Mouse (Mus musculus) liver, embryonic 14.5 days (tissue): Measurements from ENCODE around the gene Pld1. TPM values are rescaled to one million over a fixed set of nuclear protein-coding genes. Genes with fewer than 3 reads are reported as not detected.
A peak's percentile ranks its signal among the peaks of the same experiment; 100 is the strongest.

Source experiments
- ATAC-seq: fragments of 200-750 bp; cut with Nextera tagmentation; 2 replicates; pipeline ENCODE4 v1.8.0; 2017; ENCODE audit warnings: moderate number of reproducible peaks, mild to moderate bottlenecking, moderate library complexity; ENCODE audit not compliant: insufficient read depth
- DNase-seq, 3 experiments: peaks; one replicate each; pipeline ENCODE4 v3.0.0-alpha.2; 2012 to 2013; ENCODE audit warnings: low read depth in 3 of 3, low spot score in 3 of 3
- H3K27ac ChIP-seq: fragments of 300-500 bp; sonication (generic); 2 replicates; pipeline ENCODE4 v1.5.1; 2014; ENCODE audit warnings: moderate library complexity, mild to moderate bottlenecking, control low read depth, inconsistent platforms
- H3K27me3 ChIP-seq: fragments of 300-500 bp; sonication (generic); 2 replicates; pipeline ENCODE4 v1.6.1; 2014; ENCODE audit warnings: mild to moderate bottlenecking, low read length, moderate library complexity; ENCODE audit not compliant: control insufficient read depth, insufficient read depth
- H3K36me3 ChIP-seq: fragments of 300-500 bp; sonication (generic); replicated peaks from 2 replicates; pipeline ENCODE4 v1.6.1; 2014; ENCODE audit warnings: low read depth; ENCODE audit not compliant: control insufficient read depth, insufficient read depth
- H3K4me1 ChIP-seq, 2 experiments: fragments of 200-500 bp in 1 of 2; fragments of 300-500 bp in 1 of 2; sonication (generic) in 1 of 2; replicated peaks; 2 replicates each; pipeline ENCODE4 v1.6.1; 2012 to 2014; ENCODE audit warnings: antibody characterized with exemption in 1 of 2, inconsistent platforms in 1 of 2, low read length in 1 of 2; ENCODE audit not compliant: control insufficient read depth in 2 of 2, insufficient read depth in 2 of 2
- H3K4me2 ChIP-seq: fragments of 300-500 bp; sonication (generic); 2 replicates; pipeline ENCODE4 v1.6.1; 2014; ENCODE audit warnings: low read depth, mild to moderate bottlenecking, control low read depth, moderate library complexity
- H3K4me3 ChIP-seq, 2 experiments: fragments of 200-500 bp in 1 of 2; fragments of 300-500 bp in 1 of 2; sonication (generic) in 1 of 2; 2 replicates each; pipeline ENCODE4 v1.5.1; 2012 to 2014; ENCODE audit warnings: low read depth in 2 of 2, low read length in 2 of 2, mild to moderate bottlenecking in 2 of 2, control low read depth in 1 of 2, inconsistent platforms in 1 of 2, moderate library complexity in 1 of 2; ENCODE audit not compliant: insufficient read depth in 1 of 2
- H3K9ac ChIP-seq: fragments of 300-500 bp; sonication (generic); replicated peaks from 2 replicates; pipeline ENCODE4 v1.6.1; 2014; ENCODE audit warnings: mild to moderate bottlenecking, control low read depth, moderate library complexity
- H3K9me3 ChIP-seq: fragments of 300-500 bp; sonication (generic); 2 replicates; pipeline ENCODE4 v1.6.1; 2016; ENCODE audit warnings: low read length, mixed read lengths; ENCODE audit not compliant: control insufficient read depth
- CTCF ChIP-seq: IDR thresholded peaks from 2 replicates; pipeline ENCODE4 v1.5.1; 2016; ENCODE audit warnings: antibody characterized with exemption, low read depth, control low read depth
- EP300 ChIP-seq: IDR thresholded peaks from 2 replicates; pipeline ENCODE4 v1.6.1; 2016; ENCODE audit warnings: antibody characterized with exemption, low read depth
- WGBS: fragments of 180-500 bp; shearing (Covaris S2); extraction: QIAGEN DNeasy Blood & Tissue Kit; methylation state at CpG from one replicate; pipeline ENCODE4 v1.1.7; 2014; ENCODE audit not compliant: insufficient replicate concordance; 5-methylcytosine and 5-hydroxymethylcytosine counted together
- polyA plus RNA-seq, 2 experiments: library from polyadenylated mRNA; depleted of rRNA in 1 of 2; stranded (reverse) in 1 of 2; unstranded in 1 of 2; fragments of >200 nt; fragmentation: Nextera tagmentation in 1 of 2; extraction: Ambion mirVana in 1 of 2; gene quantifications; 2 replicates each; pipeline versions ENCODE4 v1.2.1 to v1.2.3; 2012 to 2014

Pld1 gene
- polyA plus RNA-seq, 2 experiments: 2.9 to 4.4 TPM

DNA sequence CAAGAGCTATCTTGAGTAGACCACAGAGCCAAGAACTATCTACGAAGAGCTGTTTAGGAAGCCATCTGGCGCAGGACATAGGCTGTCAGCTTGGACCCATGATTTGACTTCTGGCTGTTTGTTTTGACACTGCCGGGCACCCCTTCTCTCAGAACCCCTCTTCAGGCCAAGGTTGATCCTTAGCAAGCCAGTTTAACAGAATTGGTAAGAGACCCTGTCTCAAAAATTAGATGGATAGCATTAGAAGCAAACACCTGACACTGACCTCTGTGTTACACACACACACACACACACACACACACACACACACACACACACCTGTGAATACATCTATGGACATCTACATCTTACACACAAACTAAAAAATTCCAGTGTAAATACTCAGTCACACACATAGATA lies 29.5 kb upstream of the Pld1 start:
- Histone ChIP-seq H3K4me1 (peaks cover 0 to 16% of the 10 kb centered on the region in 2 experiments; a peak in 2 of 4 replicates), H3K36me3 (no peaks in the 10 kb centered on the region), H3K4me3 (no peak overlapping the region), H3K9me3 (no peaks in the 10 kb centered on the region), H3K9ac (no peak overlapping the region), H3K4me2 (no peak overlapping the region), H3K27me3 (no peaks in the 10 kb centered on the region), H3K27ac (no peak overlapping the region)
- TF ChIP-seq CTCF: no peak
- no peak for TF ChIP-seq EP300
- WGBS: 75% methylated on average over 3 of the region's 3 CpGs
- no peak for ATAC-seq
- DNase-seq: no peak

- 70% methylated on average over 14 of the region's 14 CpGs for WGBS
- peaks cover 0 to 6% of the 10 kb centered on the region in 2 experiments; a peak in 2 of 4 replicates for H3K4me1 ChIP-seq
- no peak overlapping the region for H3K9ac ChIP-seq
- no peak overlapping the region for H3K4me2 ChIP-seq
- no peak overlapping the region for H3K27ac ChIP-seq
- H3K27me3 ChIP-seq: no peaks in the 10 kb centered on the region
- ATAC-seq (peak; percentile 74), DNase-seq (peak; percentile 24 to 42 (median 30))
- no peaks in the 10 kb centered on the region for H3K36me3 ChIP-seq
- no peak overlapping the region for H3K4me3 ChIP-seq
- TF ChIP-seq EP300 (peak; percentile 33; the same call in 1 of the 2 replicates), CTCF (no peak)
- H3K9me3 ChIP-seq: no peaks in the 10 kb centered on the region
Observed at GRCm38 (mm10) chr3:27918656-27919436, 19.6 kb upstream of the Pld1 start.

- Histone ChIP-seq H3K27ac (no peak overlapping the region), H3K27me3 (no peaks in the 10 kb centered on the region), H3K9me3 (no peaks in the 10 kb centered on the region), H3K4me3 (no peak overlapping the region), H3K9ac (no peak overlapping the region), H3K4me2 (no peak overlapping the region), H3K4me1 (peaks cover 0 to 9% of the 10 kb centered on the region in 2 experiments; a peak in 2 of 4 replicates), H3K36me3 (no peaks in the 10 kb centered on the region)
- no peak for TF ChIP-seq EP300
- no peak for TF ChIP-seq CTCF
- 62% methylated on average over 11 of the region's 11 CpGs for WGBS
- ATAC-seq: no peak
- no peak for DNase-seq
Observed at GRCm38 (mm10) chr3:27921268-27922020, 17.1 kb upstream of the Pld1 start.

GRCm38 (mm10) chr3:27924037-27924436 lies 14.5 kb upstream of the Pld1 start:
- H3K36me3 ChIP-seq: no peaks in the 10 kb centered on the region
- no peak overlapping the region for H3K27ac ChIP-seq
- TF ChIP-seq EP300 (no peak), CTCF (no peak)
- H3K4me3 ChIP-seq: no peak overlapping the region
- no peak overlapping the region for H3K9ac ChIP-seq
- no peak for DNase-seq
- 52% methylated on average over 3 of the region's 3 CpGs for WGBS
- H3K4me1 ChIP-seq: peaks cover 0 to 5% of the 10 kb centered on the region in 2 experiments; a peak in 2 of 4 replicates
- H3K4me2 ChIP-seq: no peak overlapping the region
- no peak for ATAC-seq
- H3K27me3 ChIP-seq: no peaks in the 10 kb centered on the region
- H3K9me3 ChIP-seq: no peaks in the 10 kb centered on the region

DNA sequence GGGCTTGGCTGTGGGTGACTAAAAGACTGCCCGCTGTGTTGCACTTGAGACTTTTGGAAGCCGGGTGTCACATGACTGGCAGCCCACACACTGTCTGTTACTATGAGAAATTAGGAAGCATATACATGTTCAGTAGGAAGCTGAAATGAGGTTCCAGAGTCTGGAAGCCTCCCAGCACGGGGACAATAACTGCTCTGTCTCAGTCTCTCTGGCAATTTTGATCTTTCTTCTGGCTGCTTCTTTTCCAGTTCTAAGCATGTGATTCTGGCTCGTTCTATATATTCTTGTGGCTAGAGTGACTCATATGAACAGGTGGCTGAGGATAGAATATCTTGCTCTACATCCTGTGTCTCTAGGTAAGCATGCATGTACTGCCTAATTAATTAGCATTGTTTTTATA lies 9.3 kb upstream of the Pld1 start:
- Histone ChIP-seq H3K9me3 (no peaks in the 10 kb centered on the region), H3K4me2 (no peak overlapping the region), H3K4me3 (no peak overlapping the region), H3K9ac (no peak overlapping the region), H3K36me3 (no peaks in the 10 kb centered on the region), H3K27ac (no peak overlapping the region), H3K4me1 (peaks cover 0 to under 1% of the 10 kb centered on the region in 2 experiments; a peak in 2 of 4 replicates), H3K27me3 (no peaks in the 10 kb centered on the region)
- ATAC-seq: no peak
- 70% methylated on average over 4 of the region's 4 CpGs for WGBS
- TF ChIP-seq CTCF (no peak), EP300 (no peak)
- no peak for DNase-seq
